Mouse (Mus musculus) embryonic fibroblast, embryonic 13.5 days (primary cell): ENCODE measurements around the gene Gprc5c. TPM values are rescaled to one million over a fixed set of nuclear protein-coding genes. Genes with fewer than 3 reads are reported as not detected.

Source experiments
- H3K27ac ChIP-seq: 2 replicates; pipeline ENCODE4 v1.5.1; 2012; ENCODE audit warnings: low read length, control low read depth, inconsistent platforms; ENCODE audit not compliant: insufficient read depth
- H3K4me1 ChIP-seq: 2 replicates; pipeline ENCODE4 v1.6.1; 2011; ENCODE audit warnings: low read length; ENCODE audit not compliant: control insufficient read depth, insufficient read depth
- H3K4me3 ChIP-seq: 2 replicates; pipeline ENCODE4 v1.5.1; 2011; ENCODE audit warnings: mild to moderate bottlenecking, control low read depth, low read length; ENCODE audit not compliant: insufficient read depth
- CTCF ChIP-seq: IDR thresholded peaks from 2 replicates; pipeline ENCODE4 v1.5.1; 2011; ENCODE audit warnings: mild to moderate bottlenecking, control low read depth, low read length, moderate library complexity, borderline replicate concordance; ENCODE audit not compliant: insufficient read depth
- POLR2A ChIP-seq: IDR thresholded peaks from 2 replicates; pipeline ENCODE4 v1.6.1; 2011; ENCODE audit warnings: low read depth, mild to moderate bottlenecking, control low read depth, low read length, moderate library complexity
- polyA plus RNA-seq: library from polyadenylated mRNA; stranded (reverse); fragments of >200 nt; gene quantifications from 2 replicates; pipeline ENCODE4 v1.2.4, GENCODE M21; 2011; ENCODE audit warnings: low read depth; ENCODE audit not compliant: missing spikeins, insufficient read length

Gprc5c gene
- polyA plus RNA-seq, 1 experiment = 9.2 TPM

DNA sequence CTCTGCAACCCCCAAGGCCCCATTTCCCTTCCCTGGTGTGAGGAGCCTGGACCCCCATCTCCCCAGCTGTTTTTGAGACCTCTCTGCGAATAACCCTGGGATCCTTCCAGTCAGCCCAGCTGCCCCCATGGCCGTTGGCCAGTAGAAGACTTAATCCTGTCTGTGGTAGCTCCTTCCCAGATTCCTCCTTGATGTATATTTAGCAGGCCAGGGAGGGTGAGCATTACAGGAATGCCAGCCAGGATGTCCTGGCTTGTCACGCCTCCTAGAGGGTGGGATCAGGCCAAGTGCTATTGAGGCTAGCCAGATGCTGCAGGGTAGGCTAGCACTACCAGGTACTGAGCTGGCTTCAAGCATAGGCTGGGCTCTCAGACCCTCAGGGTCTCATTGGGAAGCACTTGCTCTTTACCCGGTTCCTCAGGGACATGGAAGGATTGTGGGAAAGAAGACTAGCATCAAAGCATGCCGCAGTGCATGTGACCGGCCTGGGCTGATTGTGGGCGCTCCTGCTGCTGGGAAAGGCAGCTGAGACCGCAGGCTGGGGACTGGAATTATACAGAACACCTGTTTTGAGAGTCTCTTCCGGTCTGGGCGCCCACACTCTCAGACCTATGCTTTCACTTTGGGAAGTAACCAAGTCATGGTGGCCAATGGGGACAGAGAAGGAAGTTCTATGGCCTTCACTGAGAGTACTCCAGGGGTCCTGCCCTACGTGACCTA, 35.9 kb upstream of the Gprc5c start:
- TF ChIP-seq CTCF (no peak), POLR2A (no peak)
- Histone ChIP-seq H3K4me3 (no peak overlapping the region), H3K27ac (no peak overlapping the region), H3K4me1 (no peaks in the 10 kb centered on the region)

DNA sequence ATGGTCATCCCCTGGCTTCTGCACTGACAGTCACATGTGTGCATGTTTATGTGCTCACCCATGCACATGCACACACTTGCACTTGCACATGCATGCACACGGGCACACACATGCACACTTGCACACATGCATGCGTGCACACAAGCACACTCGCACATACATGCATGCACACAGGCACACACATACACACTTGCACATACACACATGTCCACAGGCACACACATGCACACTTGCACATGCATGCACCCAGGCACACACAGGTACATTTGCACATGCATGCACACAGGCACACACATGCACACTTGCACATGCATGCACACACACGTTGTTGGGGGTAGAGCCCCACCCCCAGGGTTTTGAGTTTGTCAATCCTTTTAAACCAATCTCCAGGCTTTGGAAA, 34.0 kb upstream of the Gprc5c start:
- H3K27ac ChIP-seq = no peak overlapping the region
- no peak for TF ChIP-seq CTCF
- TF ChIP-seq POLR2A = no peak
- H3K4me1 ChIP-seq = no peaks in the 10 kb centered on the region
- H3K4me3 ChIP-seq = no peak overlapping the region

DNA sequence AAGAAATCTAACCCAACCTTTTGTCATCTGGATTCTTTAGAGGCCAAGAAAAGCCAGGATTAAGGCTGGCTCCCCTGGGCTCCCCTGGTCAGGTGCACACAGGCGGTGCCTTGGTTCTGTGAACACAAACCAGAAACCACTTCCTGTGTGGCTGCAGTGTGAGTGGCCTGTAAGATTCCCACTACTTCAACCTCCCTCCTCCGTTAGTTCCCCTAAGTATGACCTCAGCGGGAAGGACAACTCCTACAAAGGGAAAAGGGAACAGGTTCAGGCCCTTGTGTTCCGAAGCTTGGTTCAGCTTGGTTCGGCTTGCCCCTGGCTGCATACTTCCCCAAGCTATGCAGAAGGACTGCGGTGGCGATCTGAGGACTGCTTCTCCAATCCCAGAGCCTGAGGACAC, 32.8 kb upstream of the Gprc5c start:
- H3K27ac ChIP-seq = no peak overlapping the region
- TF ChIP-seq CTCF (no peak), POLR2A (no peak)
- H3K4me1 ChIP-seq = no peaks in the 10 kb centered on the region
- no peak overlapping the region for H3K4me3 ChIP-seq

DNA sequence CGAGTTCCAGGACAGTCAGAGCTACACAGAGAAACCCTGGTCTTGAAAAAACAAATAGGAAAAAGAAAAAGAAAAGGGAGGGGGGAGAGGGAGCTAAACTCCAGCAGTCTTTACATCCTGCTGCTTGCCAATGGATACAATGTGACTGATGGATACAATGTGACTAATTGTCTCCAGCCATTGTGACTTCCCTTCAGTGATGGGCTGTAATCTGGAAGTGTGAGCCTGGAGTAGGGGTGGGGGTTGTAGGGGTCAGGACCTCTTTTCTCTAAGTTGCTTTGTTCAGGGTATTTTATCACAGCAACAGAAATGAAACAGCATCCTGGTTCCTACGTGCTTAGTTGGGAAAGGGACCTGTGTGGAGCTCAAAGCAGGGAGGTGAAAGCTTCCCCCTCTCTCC, 31.8 kb upstream of the Gprc5c start:
- H3K4me1 ChIP-seq = peaks cover 2% of the 10 kb centered on the region; the same call in 1 of the 2 replicates

DNA sequence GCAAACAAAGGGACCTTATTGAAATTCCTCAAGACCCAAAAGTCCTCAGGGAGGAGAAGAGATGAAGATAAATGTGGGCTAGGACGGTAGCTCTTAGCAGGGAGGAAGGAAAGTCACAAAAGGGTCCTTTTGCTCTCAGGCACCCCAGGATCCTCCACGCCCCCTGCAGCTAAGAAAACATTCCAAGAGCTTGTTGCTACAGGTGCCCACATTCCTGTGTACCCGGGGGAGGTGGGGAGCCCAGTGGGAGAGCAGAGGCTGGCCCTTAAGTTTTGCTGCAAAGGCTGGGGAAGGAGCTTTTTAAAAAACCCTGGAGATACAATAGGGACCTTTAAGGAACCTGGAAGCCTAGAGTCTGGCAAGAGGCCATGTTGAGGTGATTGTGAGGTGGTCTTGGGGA, 30.5 kb upstream of the Gprc5c start:
- H3K27ac ChIP-seq = no peak overlapping the region
- peaks cover 2% of the 10 kb centered on the region; the same call in 1 of the 2 replicates for H3K4me1 ChIP-seq
- H3K4me3 ChIP-seq = no peak overlapping the region
- no peak for TF ChIP-seq POLR2A
- TF ChIP-seq CTCF = no peak

More for the DNA sequence above, 31.8 kb upstream of the Gprc5c start:
- Histone ChIP-seq H3K4me3 (no peak overlapping the region), H3K27ac (no peak overlapping the region)
- TF ChIP-seq CTCF = no peak
- TF ChIP-seq POLR2A = no peak

DNA sequence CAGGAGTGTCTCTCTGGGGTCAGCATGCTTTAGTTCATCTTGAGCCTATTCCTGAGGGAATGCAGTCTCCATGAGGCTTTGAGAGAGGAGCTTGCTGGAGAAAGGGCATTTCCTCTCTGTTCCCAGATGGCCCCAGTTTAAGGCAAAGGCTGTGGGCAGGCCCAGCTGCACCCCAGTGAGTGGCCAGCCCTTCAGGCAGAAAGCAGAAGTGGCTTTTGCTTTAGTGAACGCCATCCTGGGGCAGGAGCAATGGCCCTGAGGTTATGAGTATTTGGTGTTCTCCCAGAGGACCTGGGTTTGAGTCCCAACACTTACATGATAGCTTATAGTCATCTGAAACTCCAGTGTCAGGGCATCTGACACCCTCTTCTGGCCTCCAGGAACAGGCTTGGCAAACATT, 29.6 kb upstream of the Gprc5c start:
- Histone ChIP-seq H3K27ac (no peak overlapping the region), H3K4me3 (no peak overlapping the region), H3K4me1 (peaks cover 2% of the 10 kb centered on the region; the same call in 1 of the 2 replicates)
- TF ChIP-seq POLR2A = no peak
- TF ChIP-seq CTCF = no peak

DNA sequence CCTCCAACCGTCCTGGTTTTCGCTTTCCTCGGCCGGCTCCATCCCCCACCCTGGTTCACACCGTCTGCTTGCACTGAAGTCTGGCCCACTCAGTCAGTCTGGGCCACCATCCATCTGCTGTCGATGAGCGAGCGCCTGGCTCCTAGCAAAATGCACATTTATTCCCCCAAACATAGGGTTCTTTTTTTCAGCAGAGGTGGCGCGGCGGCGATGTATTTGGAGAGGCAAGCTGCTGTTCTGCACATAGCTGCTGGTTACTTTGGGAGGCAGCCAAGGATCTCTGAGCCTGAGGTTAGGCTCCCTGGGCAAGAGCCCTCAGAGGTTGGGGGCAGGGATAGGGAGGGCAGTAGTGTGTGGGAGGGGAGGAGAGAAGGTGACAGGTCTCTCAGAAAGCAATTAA, 28.2 kb upstream of the Gprc5c start:
- peak overlapping the region; percentile 44; the same call in 1 of the 2 replicates for H3K27ac ChIP-seq
- H3K4me3 ChIP-seq = no peak overlapping the region
- TF ChIP-seq POLR2A (no peak), CTCF (no peak)
- H3K4me1 ChIP-seq = peaks cover 2% of the 10 kb centered on the region; the same call in 1 of the 2 replicates

DNA sequence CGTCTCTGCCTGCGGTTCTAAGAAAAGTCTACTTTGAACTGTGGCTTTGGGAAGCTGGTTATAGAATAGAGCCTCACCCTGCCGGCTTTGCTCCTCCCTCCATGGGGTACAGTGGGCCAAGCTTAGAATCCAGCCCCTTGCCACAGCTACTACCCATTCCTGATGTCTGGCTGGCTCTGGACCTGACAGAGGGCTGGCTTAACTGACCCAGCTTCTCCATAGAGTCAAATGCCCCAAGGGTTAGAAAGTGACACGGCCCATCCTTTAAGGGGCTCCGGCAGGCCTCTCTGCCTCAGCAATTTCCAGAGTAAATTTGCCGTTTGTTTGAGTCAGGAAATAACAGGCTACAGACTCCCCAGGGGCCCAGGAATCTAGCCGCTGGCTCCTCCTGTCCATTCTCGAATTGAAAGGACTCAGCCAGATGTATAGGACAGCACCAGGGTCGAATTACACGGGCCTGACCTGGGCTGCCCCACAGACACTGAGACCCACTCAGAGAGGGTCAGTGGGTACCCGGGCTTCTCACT, 27.7 kb upstream of the Gprc5c start:
- Histone ChIP-seq H3K4me3 (no peak overlapping the region), H3K27ac (peak overlapping the region; percentile 12; the same call in 1 of the 2 replicates), H3K4me1 (peaks cover 2% of the 10 kb centered on the region; the same call in 1 of the 2 replicates)
- TF ChIP-seq CTCF (no peak), POLR2A (no peak)

DNA sequence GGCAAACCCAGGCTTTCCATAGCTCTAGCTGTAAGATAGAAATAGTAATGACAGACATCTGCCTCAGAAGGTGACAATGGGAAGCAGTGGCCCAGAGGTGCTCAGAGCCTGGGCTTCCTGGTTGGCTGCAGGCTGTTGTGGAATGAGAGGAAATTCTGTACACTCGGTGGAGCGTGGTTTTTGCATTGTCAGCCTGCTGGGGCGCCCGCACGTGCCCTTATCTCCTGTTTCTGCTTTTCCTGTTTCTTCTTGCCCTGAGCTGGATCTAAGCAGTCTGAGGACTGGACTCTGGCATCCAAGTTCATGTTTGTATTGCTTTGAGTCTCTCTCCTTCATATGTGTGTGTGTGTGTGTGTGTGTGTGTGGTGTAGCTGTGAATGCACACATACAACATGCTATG, 24.3 kb upstream of the Gprc5c start:
- peaks cover 2% of the 10 kb centered on the region; the same call in 1 of the 2 replicates for H3K4me1 ChIP-seq
- no peak overlapping the region for H3K4me3 ChIP-seq
- TF ChIP-seq POLR2A (no peak), CTCF (no peak)
- H3K27ac ChIP-seq = no peak overlapping the region
